Mouse (Mus musculus) small intestine, adult 2 months (tissue): Measurements from ENCODE around the gene Cbx4. TPM values are rescaled to one million over a fixed set of nuclear protein-coding genes. Genes with fewer than 3 reads are reported as not detected.

ENCODE experiments used
- H3K27ac ChIP-seq: fragments of 200-500 bp; 2 replicates; pipeline ENCODE4 v1.5.1; 2012; ENCODE audit warnings: low read depth, low read length, control low read depth, inconsistent platforms; ENCODE audit not compliant: insufficient read depth
- H3K27me3 ChIP-seq: fragments of 200-500 bp; 2 replicates; pipeline ENCODE4 v1.6.1; 2012; ENCODE audit warnings: mild to moderate bottlenecking, moderate library complexity, low read length, inconsistent platforms; ENCODE audit not compliant: control insufficient read depth, insufficient read depth
- H3K36me3 ChIP-seq: fragments of 200-500 bp; 2 replicates; pipeline ENCODE4 v1.6.1; 2012; ENCODE audit warnings: mild to moderate bottlenecking, low read length, control low read depth, inconsistent platforms; ENCODE audit not compliant: control insufficient read depth, insufficient read depth
- H3K4me1 ChIP-seq: fragments of 200-500 bp; 2 replicates; pipeline ENCODE4 v1.6.1; 2012; ENCODE audit warnings: low read length, inconsistent platforms, mixed read lengths; ENCODE audit not compliant: control insufficient read depth, insufficient read depth, insufficient read length
- H3K4me3 ChIP-seq: fragments of 200-500 bp; 2 replicates; pipeline ENCODE4 v1.5.1; 2012; ENCODE audit warnings: low read depth, mild to moderate bottlenecking, control low read depth, inconsistent platforms, low read length, moderate library complexity
- CTCF ChIP-seq: fragments of 200-500 bp; IDR thresholded peaks from 2 replicates; pipeline ENCODE4 v1.5.1; 2012; ENCODE audit warnings: low read depth, mild to moderate bottlenecking, control low read depth, inconsistent platforms, low read length, moderate library complexity, mixed read lengths; ENCODE audit not compliant: insufficient replicate concordance, insufficient read length; ENCODE audit errors: extremely low read depth
- POLR2A ChIP-seq: fragments of 200-500 bp; IDR thresholded peaks from 2 replicates; pipeline ENCODE4 v1.6.1; 2012; ENCODE audit warnings: low read depth, mild to moderate bottlenecking, control low read depth, inconsistent platforms, low read length, moderate library complexity
- WGBS: fragments of 180-500 bp; shearing (Covaris S2); methylation state at CpG from one replicate; pipeline ENCODE4 v1.1.7; 2018; 5-methylcytosine and 5-hydroxymethylcytosine counted together
- polyA plus RNA-seq: library from polyadenylated mRNA; depleted of rRNA; stranded (reverse); fragments of >200 nt; gene quantifications from 2 replicates; pipeline ENCODE4 v1.2.3, GENCODE M21; 2012

The Cbx4 gene
- polyA plus RNA-seq, 1 experiment: 7.6 TPM

DNA sequence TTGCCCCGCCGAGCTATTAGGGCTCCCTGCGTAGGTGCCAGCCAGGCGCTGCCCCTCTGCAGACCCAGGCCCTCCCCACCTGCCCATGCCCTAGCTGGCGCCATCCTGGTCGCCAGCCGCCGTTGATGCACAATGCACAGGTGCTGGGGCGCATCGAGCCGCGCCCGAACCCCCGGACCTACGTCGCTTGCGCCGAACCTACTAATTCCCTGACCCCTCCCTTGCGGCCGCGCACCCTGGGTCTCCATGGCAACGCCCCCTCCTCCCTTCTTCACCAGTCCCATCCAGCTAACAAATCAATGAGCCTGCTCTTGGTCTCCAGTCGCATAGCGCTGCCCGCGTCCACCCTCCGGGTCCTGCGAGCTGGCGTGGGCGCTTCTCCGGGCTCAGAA is 44.7 kb downstream of the Cbx4 start:
- TF ChIP-seq POLR2A (no peak), CTCF (no peak)
- Histone ChIP-seq H3K4me1 (peaks cover 43% of the 10 kb centered on the region), H3K27ac (no peak overlapping the region)

DNA sequence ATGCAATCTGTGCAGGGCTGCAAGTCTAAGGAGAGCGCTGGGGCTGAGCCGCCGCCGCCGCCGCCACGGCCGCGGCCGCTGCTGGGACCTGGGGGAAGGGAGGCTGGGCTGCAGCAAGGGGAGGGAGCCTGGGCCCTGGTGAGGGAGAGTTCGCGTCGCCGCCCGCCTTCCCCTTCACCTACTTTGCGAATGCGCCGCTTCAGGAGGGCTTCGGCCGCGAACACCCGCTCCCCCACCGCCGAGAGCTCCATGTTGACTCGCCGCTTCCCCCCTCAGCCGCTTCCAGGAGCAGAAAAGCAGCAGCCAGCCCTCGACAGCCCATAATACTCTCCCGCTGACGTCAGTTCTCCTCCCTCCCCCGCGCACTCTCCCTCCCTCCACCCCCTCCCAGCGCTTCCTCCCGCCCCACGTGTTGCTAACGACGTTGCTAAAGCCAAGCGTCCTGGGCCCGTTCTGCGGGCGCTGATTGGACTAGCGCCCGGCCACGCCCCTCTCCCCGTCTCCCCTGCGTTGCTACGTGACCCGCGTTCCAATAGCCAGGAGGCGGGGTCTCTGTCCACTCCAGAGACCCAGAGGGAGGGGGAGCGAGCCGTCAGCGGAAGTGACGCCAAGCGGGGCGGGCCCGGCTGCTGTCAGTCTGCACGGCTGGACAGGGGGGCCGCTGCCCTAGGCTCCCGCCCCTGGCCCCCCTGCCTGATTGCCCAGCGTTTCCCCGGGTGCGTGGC is 45.3 kb downstream of the Cbx4 start, which contains the start of gene Cbx8:
Gene Cbx8 (minus strand): TSS at position 370 of the 725 bp plus-strand sequence.
- Histone ChIP-seq H3K27ac (peak within 1 kb of the TSS; percentile 18; the same call in 1 of the 2 replicates), H3K4me3 (peak within 1 kb of the TSS; percentile 79), H3K36me3 (peaks cover 7% of the 10 kb centered on the region; the same call in 1 of the 2 replicates), H3K4me1 (peaks cover 40% of the 10 kb centered on the region), H3K27me3 (peaks cover 57% of the 10 kb centered on the region)
- under 1% methylated on average over 63 of the region's 63 CpGs for WGBS
- TF ChIP-seq CTCF (no peak), POLR2A (peak; percentile 88)

More for the DNA sequence above, 44.7 kb downstream of the Cbx4 start:
- Histone ChIP-seq H3K27me3 (peaks cover 59% of the 10 kb centered on the region), H3K4me3 (peak overlapping the region; percentile 79), H3K36me3 (peaks cover 7% of the 10 kb centered on the region; the same call in 1 of the 2 replicates)
- WGBS: 1% methylated on average over 31 of the region's 31 CpGs

DNA sequence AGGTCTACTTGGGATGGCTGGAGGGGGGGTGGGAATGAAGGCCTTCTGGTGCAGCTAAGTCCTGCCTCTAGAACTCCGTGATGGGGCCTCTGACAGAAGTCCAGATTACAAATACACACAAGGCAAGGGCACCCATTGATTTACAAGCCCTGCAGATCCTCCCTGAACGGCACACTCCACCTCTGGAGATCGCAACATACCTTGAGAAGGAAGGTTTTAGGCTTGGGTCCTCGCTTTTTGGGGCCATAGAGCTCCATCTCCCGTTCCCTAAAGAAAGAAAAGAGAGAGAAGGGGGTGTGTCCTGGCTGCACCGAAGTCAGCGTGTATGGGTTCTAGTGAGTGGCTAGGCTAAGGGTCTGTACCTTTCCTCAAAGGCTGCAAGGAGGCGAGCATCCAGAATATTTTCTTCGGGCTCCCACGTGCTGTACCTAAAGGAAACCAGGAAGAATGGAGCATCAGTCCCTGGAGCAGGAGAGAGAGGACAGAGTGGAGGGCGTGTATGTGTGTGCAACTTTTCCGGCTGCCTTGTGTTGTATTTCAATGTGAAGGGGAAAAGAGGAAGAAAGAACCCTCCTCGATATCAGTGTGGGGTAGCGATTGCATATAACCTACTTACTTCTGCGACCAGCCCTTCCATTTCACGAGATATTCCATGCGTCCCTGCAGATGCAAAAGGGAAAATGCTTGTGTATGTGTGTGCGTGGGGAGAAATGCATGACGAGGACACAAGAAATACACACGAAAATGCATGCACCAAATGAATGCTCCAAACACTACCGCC is 46.1 kb downstream of the Cbx4 start:
- H3K36me3 ChIP-seq: peaks cover 7% of the 10 kb centered on the region; the same call in 1 of the 2 replicates
- H3K4me3 ChIP-seq: peak overlapping the region; percentile 79
- H3K4me1 ChIP-seq: peaks cover 34% of the 10 kb centered on the region
- TF ChIP-seq POLR2A (no peak), CTCF (no peak)
- H3K27me3 ChIP-seq: peaks cover 61% of the 10 kb centered on the region
- 25% methylated on average over 21 of the region's 21 CpGs for WGBS
- H3K27ac ChIP-seq: no peak overlapping the region

DNA sequence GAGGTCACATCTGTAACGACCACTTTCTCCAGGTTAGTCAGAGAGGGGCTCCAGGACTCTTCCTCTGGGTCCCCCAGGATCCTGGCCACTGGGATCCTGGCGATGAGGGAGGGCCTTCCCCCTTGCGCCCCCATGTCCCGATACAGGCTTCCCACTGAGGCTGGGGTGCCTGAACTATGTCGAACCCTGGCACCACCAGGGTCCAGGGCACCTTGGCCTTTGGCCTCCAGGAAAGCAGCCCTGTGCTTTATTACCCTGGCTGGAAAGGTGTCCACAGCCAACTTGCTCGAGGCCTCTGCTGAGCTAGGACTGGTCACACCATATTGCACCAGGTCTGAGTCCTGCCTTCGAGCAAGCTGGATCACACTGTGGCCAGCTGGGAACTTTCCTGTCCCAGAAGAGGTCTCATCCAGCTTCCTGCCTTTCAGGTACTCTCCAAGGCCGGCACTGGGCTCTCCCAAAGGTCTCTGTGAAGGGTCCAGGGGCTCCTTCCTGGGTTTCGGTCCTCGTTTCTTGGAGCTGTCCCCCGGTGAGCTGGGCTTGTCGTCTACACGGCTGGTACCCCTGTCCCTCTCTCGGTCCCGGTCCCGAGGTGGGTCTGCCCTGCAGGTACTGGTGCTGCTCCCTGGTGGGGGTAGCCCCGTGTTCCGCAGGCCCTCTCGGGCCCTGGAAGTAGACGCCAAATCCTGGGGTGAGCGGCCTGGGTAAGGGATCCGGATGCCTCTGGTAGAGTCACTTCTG is 47.1 kb downstream of the Cbx4 start:
- Histone ChIP-seq H3K27ac (no peak overlapping the region), H3K4me1 (peaks cover 31% of the 10 kb centered on the region), H3K4me3 (no peak overlapping the region), H3K36me3 (peaks cover 7% of the 10 kb centered on the region; the same call in 1 of the 2 replicates), H3K27me3 (peaks cover 58% of the 10 kb centered on the region)
- TF ChIP-seq CTCF (no peak), POLR2A (no peak)
- 90% methylated on average over 22 of the region's 22 CpGs for WGBS

DNA sequence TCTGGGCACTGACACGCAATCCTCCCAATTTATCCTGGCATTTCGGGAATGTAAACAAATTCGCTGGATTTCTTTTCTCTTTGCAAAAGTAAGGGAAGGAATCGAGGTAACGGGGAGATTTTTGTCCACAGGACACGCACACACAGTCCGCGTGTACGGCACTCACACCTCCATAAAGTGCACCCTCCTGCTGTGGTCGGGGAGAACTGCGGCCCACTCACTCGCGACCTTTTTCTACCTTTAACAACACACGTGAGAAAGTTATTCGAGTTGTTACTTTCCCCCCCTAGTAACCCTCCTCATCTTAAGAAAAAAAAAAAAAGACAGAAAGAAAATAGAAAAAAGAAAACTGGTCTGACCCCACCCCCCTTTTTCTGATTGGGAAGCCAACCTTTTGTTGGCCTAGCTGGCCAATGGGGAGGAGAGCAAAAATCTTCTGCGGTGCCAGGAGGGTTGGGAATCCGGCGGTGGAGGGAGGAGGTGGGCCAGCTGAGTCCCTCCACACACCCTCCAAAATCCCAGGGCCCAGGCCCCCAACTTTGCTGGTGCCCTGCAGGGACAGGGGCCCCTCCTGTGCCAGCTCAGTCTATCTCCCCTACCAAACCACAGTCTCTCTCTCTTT is 48.1 kb downstream of the Cbx4 start:
- 86% methylated on average over 18 of the region's 18 CpGs for WGBS
- no peak overlapping the region for H3K27ac ChIP-seq
- H3K4me3 ChIP-seq: no peak overlapping the region
- H3K36me3 ChIP-seq: peaks cover 7% of the 10 kb centered on the region; the same call in 1 of the 2 replicates
- peaks cover 31% of the 10 kb centered on the region for H3K4me1 ChIP-seq
- peaks cover 48% of the 10 kb centered on the region for H3K27me3 ChIP-seq
- TF ChIP-seq POLR2A: no peak
- TF ChIP-seq CTCF: no peak

DNA sequence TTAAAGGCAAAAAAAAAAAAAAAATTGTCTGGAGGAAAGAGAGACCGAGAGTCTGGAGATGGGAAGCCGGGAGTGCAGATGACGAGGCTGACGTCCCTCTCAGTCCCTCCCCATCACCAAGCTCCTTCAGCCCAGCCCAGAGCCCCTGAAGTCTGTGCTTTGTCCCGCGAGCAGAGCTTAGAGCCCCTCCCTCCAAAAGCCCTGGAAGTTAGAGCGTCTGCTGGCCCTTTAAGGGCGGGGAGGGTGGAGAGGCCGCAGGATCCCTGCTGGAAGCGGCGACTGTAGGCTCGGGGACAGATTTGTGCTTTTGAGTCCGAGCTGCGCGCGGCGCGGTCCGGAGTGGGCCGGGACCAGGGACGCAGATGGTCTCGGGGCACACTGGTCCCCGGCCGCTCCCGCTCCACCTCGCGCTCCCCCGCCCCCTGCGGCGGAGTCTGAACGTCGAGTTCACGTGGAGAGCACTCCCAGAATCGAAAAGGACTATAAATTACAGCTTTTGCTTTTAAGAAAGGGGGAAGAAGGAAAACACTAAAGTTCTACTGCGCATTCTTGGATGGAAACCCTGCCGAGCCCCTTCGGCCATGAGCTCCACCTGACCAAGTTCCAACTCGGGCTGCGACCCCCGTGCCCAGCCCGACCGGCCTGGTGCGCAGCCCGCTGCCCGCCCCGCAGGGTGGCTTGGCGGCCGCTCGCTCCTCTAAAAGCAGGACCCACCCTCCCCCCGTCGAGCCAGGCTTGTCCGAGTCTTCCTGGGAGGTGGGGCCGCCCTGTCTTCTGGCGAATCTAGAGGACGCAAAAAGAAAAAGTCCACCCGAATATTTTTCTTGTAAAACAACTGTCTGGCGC is 48.9 kb downstream of the Cbx4 start:
- peaks cover 7% of the 10 kb centered on the region; the same call in 1 of the 2 replicates for H3K36me3 ChIP-seq
- H3K4me3 ChIP-seq: peak overlapping the region; percentile 46
- 30% methylated on average over 57 of the region's 57 CpGs for WGBS
- H3K27ac ChIP-seq: no peak overlapping the region
- peaks cover 40% of the 10 kb centered on the region for H3K27me3 ChIP-seq
- peaks cover 27% of the 10 kb centered on the region for H3K4me1 ChIP-seq
- TF ChIP-seq POLR2A: no peak
- no peak for TF ChIP-seq CTCF
